Mouse (Mus musculus) cerebellum, adult 2 months (tissue): Measurements from ENCODE around the gene Slc35e3.

Source experiments
- CTCF ChIP-seq: fragments of 200-500 bp; IDR thresholded peaks from 2 replicates; pipeline ENCODE4 v1.5.1; 2011; ENCODE audit warnings: low read depth, mild to moderate bottlenecking, control low read depth, low read length, moderate library complexity, borderline replicate concordance; ENCODE audit not compliant: insufficient read depth
- POLR2A ChIP-seq: fragments of 200-500 bp; IDR thresholded peaks from 2 replicates; pipeline ENCODE4 v1.6.1; 2011; ENCODE audit warnings: low read length, control low read depth, borderline replicate concordance; ENCODE audit not compliant: insufficient read depth

DNA sequence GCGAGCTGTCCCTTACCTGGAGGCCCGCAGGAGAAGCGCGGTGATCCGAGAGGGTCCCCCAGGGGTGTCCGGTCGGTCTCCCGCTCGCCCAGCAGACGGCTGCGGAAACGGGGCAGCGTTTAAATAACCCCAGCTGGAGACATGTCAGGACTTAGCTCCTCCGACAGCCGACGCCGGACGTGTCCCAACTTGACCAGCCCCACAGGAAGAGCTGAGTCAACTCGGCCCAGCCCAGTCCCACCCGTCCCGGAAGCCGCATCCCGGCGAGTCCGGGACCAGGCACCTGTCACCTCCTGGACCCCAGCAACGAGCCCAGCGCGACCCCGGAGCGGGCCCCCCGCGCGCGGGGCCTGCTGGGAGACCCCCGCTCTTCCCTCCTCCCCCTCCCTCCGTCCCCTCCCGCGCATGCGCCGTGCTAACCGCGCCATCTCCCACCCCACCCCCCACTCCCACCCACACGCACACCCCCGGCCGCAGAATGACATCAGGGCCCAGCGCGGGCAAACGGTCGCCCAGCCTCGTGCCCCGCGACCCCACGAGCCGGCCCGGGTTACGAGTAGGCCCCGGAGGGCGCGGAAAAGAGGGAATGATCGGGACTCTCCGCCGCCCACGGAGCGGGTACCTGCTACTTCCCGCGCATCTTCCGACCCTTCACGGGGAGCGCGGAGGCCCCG lies 36.1 kb downstream of the Slc35e3 start:
- TF ChIP-seq CTCF (no peak), POLR2A (0 out of 2 replicates have a peak, but pooled peaks have one; percentile 22)
